Mouse (Mus musculus): ENCODE results near the gene Aspscr1.
"Not testable (repeated sequence)": the region's sequence is repeated elsewhere in the genome, so short reads cannot be mapped to it uniquely, and the experiment has no call there.

The Aspscr1 gene

DNA sequence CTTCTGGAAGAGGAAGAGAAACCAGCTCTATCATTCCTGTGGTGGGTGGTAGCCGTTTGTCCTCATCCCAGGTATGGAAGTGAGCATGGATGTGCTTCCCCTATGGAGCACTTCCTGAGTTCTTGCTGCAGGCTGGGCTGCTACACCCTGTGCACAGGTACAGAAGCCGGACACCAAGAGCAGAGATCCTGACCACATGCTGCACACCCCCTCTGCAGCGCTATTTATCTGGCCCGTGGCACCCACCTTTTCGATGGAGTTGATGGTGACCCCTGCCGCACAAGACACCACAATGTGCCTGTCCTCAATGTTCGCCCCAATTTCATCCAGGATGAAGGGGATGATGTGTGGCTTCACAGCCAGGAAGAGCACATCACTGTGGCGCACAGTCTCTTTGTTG is 30.9 kb upstream of the Aspscr1 start:
- DNase-seq (ENCODE audit: extremely low spot score), result no peak

- no peak for DNase-seq (ENCODE audit: extremely low spot score)
Measured at GRCm38 (mm10) chr11:120642939-120643600, 29.7 kb upstream of the Aspscr1 start.

GRCm38 (mm10) chr11:120643601-120643987 is 29.2 kb upstream of the Aspscr1 start, which contains the start of gene Pycr1:
Gene Pycr1, minus strand, starts transcription at chr11:120643769.
- peak; percentile 94 for DNase-seq (ENCODE audit: extremely low spot score)

DNA sequence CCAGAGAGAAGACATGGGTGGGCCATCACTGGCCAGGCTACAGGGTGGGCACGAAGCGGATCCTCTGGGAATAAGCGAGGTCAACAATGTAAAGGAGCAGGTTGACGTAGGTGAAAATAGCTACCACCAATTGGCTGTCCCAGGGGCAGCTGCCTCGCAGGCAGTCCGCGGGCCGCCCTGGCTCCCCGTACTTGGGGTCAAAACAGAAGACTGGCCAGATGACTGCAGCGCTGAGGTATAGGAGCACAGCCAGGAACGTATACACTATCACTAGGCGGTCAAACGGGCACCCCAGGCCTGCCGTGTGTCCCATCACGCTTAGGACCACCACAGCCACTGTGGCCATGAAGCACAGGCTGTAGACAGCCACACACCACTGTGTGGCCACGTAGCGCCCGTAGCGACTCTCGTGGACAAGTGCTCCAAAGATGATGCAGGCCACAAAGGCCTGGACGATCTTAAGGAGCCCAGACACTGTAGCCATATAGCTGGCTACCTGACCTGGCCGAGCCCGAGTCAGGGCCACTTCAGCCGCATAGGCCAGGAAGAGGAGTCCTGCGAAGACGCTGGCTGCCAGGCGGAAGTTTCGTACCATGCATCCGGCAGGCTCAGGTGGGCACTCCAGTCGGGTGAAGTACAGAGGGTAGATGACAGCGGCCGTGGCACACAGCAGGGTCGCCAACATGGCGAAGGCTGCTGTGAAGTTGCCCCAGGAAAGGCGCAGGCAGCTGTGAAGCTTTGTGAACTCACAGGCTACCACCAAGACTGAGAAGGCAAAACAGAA is 25.5 kb upstream of the Aspscr1 start:
- no peak for DNase-seq (ENCODE audit: extremely low spot score)

DNA sequence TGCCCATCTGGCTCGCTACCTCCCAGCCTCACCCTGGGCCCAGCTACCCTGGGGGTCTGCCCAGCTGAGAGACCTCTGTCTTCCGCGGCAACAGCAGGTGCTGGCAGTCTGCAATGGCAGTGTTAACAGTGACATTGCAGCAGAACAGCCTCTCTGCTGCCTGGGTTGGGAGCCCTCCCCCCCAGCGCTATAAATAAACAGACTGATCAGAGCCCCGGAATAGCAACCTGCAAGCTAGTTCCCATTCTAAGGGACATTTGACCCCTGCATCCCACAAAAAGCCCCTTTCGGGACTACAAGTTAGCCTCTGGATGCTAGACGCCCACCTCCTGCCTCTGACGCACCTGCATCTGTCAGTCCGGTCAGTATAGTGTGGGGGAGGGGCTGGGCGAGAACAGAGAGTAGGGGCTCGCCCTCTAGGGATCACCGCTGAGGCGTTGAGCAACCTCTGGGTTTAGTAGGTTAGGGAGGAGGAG is 24.7 kb upstream of the Aspscr1 start, which contains the start of gene Myadml2:
Gene Myadml2, minus strand, starts transcription at position 158 of the 476 bp plus-strand sequence.
- peak; percentile 52 for DNase-seq (ENCODE audit: extremely low spot score)

DNA sequence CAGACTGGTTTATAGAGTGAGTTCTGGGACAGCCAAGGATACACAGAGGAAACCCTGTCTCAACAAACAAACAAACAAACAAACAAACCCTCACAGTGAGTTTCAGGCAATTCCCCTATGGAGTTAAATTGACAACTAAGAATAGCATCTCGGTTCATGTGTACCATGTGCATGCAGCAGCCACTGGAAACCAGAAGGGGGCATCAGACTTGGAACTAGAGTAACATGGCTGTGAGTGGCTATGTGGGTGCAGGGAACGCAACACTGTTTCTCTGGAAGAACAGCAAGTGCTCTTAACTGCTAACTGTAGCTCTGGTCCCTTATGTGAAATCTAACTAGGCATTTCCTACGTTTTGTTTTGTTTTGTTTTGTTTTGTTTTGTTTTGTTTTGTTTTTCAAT is 20.9 kb upstream of the Aspscr1 start:
- DNase-seq (ENCODE audit: extremely low spot score), result no peak

- DNase-seq (ENCODE audit: extremely low spot score), result no peak
Measured at GRCm38 (mm10) chr11:120654741-120655140, 18.0 kb upstream of the Aspscr1 start.

- no peak for DNase-seq (ENCODE audit: extremely low spot score)
Measured at GRCm38 (mm10) chr11:120657301-120657700, 15.5 kb upstream of the Aspscr1 start.

DNA sequence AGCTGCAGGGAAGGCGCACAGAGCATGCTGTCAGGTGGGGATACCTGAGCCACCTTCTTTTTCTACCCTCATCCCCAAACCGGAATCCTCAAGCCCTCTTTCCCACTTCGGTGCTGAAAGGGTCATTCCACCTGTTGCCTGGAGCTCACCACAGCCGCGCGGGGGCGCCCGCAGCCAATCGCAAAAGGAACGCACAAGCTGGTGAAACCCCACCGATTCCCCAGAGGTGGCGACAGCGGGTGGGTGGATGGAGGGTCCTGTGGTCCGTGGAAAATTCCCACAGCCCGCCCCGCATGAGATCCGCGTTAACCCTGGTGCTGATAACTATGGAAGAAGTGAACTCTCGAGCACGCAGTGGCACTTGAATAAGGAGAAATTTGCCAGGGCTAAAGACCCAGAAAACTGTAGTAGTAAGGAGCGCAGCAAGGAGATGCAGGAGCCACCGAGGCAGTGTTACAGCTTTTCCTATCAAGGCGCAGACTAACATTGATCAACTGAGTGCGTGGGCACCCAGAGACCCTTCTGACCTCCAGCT is 13.8 kb upstream of the Aspscr1 start:
- peak; percentile 82 for DNase-seq (ENCODE audit: extremely low spot score)

- peak; percentile 23 for DNase-seq (ENCODE audit: extremely low spot score)
Measured at GRCm38 (mm10) chr11:120659509-120660300, 13.1 kb upstream of the Aspscr1 start.

DNA sequence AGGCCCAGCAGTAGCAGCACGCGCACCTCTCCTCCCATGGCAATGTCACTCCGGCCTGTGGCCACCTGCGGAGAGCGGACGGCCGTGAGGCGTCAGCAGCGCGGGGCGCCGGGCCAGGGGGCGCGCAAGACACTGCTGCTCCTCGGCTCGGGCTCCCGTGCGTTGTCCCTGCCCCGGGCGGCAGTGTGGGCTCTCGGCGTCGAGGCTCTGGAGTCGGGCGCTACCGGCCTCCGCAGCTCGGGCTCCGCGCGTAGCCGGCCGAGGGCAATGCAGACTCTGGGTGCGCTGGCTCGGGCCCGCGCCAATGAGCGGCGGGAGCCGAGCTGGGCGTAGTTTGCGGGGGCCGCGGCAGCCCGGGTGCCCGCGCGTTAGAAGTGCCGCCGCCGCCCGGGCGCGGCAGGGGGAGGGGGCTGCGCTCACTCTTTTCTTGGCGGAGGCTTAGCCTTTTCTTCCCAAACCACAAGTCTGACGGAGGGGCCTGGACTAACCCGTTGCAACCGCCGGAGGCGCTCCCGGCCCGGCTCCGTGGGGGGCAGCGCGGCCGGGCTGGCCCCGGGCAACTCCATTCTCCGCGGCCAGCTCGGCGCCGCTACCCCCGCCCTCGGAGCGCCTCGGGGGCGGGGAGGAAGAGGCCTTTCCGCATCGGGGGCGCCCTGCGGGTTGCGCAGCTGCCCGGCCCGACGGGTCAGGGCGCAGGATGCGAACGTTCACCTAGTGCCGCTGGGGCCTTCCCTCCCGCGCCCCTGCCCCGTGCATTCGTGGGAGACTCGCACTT is 12.3 kb upstream of the Aspscr1 start:
- peak; percentile 68 for DNase-seq (ENCODE audit: extremely low spot score)

DNA sequence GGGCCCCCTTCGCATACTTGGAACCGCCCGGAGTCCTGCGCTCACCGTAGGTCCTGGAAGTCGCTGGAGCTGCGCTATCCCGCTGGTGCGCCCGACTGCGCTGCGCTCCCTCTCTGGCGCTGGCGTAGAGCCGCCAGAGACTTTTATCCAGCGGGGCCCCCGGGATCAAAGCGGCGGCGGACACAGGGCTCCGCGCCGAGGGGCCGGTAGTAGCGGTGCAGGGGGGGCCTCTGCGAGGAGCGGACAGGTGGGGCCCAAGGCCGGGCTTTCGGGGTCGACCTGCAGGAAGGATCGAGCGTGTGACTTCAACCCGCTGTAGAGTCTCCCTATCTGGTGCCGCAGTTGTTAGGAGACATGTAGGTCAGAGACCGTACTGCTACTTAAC is 11.7 kb upstream of the Aspscr1 start, which contains the start of gene Notum:
Gene Notum, minus strand, starts transcription at position 100 of the 385 bp plus-strand sequence.
- peak; percentile 52 for DNase-seq (ENCODE audit: extremely low spot score)

GRCm38 (mm10) chr11:120662759-120663158 is 10.0 kb upstream of the Aspscr1 start:
- DNase-seq (ENCODE audit: extremely low spot score), result no peak

GRCm38 (mm10) chr11:120663714-120664113 is 9.1 kb upstream of the Aspscr1 start:
- DNase-seq (ENCODE audit: extremely low spot score), result no peak

- DNase-seq (ENCODE audit: extremely low spot score), result no peak
Measured at GRCm38 (mm10) chr11:120665406-120665805, 7.4 kb upstream of the Aspscr1 start.

DNA sequence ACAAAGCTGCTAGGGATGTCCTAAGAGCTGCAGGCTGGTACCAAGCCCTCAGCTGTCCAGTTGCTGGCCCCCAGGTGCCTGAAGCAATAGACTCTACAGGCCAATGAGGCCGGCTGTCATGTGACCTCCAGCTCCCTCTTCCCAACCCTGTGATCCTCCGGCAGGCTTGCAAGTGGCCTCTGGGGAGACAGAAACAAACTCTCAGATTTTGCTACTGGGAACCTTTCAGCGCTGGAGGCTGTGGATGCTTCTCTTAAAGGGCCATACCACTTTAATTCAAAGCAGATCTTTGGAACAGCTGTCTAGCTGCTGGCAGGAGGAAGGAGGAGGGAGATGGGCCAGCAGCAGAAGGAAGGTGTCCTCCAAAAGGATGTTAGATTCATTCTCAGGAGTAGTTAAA is 6.2 kb upstream of the Aspscr1 start:
- DNase-seq (ENCODE audit: extremely low spot score), result no peak

- no peak for DNase-seq (ENCODE audit: extremely low spot score)
Measured at GRCm38 (mm10) chr11:120673594-120674122, 885 bp downstream of the Aspscr1 start.

GRCm38 (mm10) chr11:120675875-120676274 is 3.1 kb downstream of the Aspscr1 start:
- not testable (repeated sequence) for DNase-seq (ENCODE audit: extremely low spot score)

- DNase-seq (ENCODE audit: extremely low spot score), result no peak
Measured at GRCm38 (mm10) chr11:120676951-120677350, 4.2 kb downstream of the Aspscr1 start.

- DNase-seq (ENCODE audit: extremely low spot score), result no peak
Measured at GRCm38 (mm10) chr11:120679909-120680308, 7.1 kb downstream of the Aspscr1 start.

GRCm38 (mm10) chr11:120682683-120683082 is 9.9 kb downstream of the Aspscr1 start:
- DNase-seq (ENCODE audit: extremely low spot score), result no peak

Measured in embryo, embryonic 9.5 days (tissue).